Mouse (Mus musculus) myocyte (in vitro differentiated cells): ENCODE results near the gene Spindoc. TPM values are rescaled to one million over a fixed set of nuclear protein-coding genes. Genes with fewer than 3 reads are reported as not detected.

Source experiments
- H3K27me3 ChIP-seq: one replicate; pipeline ENCODE4 v1.6.1; 2011; ENCODE audit not compliant: control insufficient read depth, insufficient read depth, insufficient read length
- H3K36me3 ChIP-seq: one replicate; pipeline ENCODE4 v1.6.1; 2011; ENCODE audit not compliant: control insufficient read depth, insufficient read depth
- H3K4me2 ChIP-seq: one replicate; pipeline ENCODE4 v1.6.1; 2011; ENCODE audit warnings: low read depth, control low read depth
- H3K4me3 ChIP-seq: one replicate; pipeline ENCODE4 v1.5.1; 2011; ENCODE audit warnings: mild to moderate bottlenecking, control low read depth, moderate library complexity
- H3K79me2 ChIP-seq: one replicate; pipeline ENCODE4 v1.6.1; 2011; ENCODE audit not compliant: control insufficient read depth, insufficient read depth
- H3ac ChIP-seq: one replicate; pipeline ENCODE4 v1.6.1; 2011; ENCODE audit not compliant: control insufficient read depth, insufficient read length
- CEBPB ChIP-seq: IDR thresholded peaks from 2 replicates; pipeline ENCODE4 v1.6.1; 2011; ENCODE audit warnings: mild to moderate bottlenecking, moderate library complexity; ENCODE audit not compliant: poor library complexity, insufficient read depth, severe bottlenecking
- E2F4 ChIP-seq: IDR thresholded peaks from one replicate; pipeline ENCODE4 v1.6.1; 2011; ENCODE audit warnings: mild to moderate bottlenecking, control low read depth, moderate library complexity; ENCODE audit not compliant: insufficient read depth
- MAX ChIP-seq: IDR thresholded peaks from one replicate; pipeline ENCODE4 v1.6.1; 2011; ENCODE audit warnings: low read depth, mild to moderate bottlenecking, control low read depth
- MYOD1 ChIP-seq, 3 experiments: IDR thresholded peaks; one replicate each; pipeline ENCODE4 v1.6.1; 2011; ENCODE audit warnings: control low read depth in 2 of 3, low read depth in 2 of 3, mild to moderate bottlenecking in 2 of 3, moderate library complexity in 1 of 3; ENCODE audit not compliant: insufficient read length in 2 of 3, control insufficient read depth in 1 of 3
- MYOG ChIP-seq, 3 experiments: IDR thresholded peaks; one replicate each; pipeline ENCODE4 v1.6.1; 2011; ENCODE audit warnings: control low read depth in 2 of 3, low read depth in 2 of 3, mild to moderate bottlenecking in 2 of 3; ENCODE audit not compliant: insufficient read length in 2 of 3, control insufficient read depth in 1 of 3, insufficient read depth in 1 of 3
- POLR2A ChIP-seq: IDR thresholded peaks from one replicate; pipeline ENCODE4 v1.6.1; 2011; ENCODE audit warnings: low read depth, mild to moderate bottlenecking, control low read depth, moderate library complexity; ENCODE audit not compliant: insufficient read length
- POLR2AphosphoS2 ChIP-seq: IDR thresholded peaks from one replicate; pipeline ENCODE4 v1.6.1; 2011; ENCODE audit warnings: low read depth, control low read depth; ENCODE audit not compliant: insufficient read length
- REST ChIP-seq: IDR thresholded peaks from one replicate; pipeline ENCODE4 v1.6.1; 2011; ENCODE audit warnings: mild to moderate bottlenecking, control low read depth, moderate library complexity; ENCODE audit not compliant: insufficient read depth, insufficient read length
- SRF ChIP-seq: IDR thresholded peaks from one replicate; pipeline ENCODE4 v1.6.1; 2011; ENCODE audit warnings: low read depth; ENCODE audit not compliant: control insufficient read depth, insufficient read length
- TCF12 ChIP-seq: IDR thresholded peaks from one replicate; pipeline ENCODE4 v1.6.1; 2011; ENCODE audit warnings: mild to moderate bottlenecking, control low read depth; ENCODE audit not compliant: poor library complexity, insufficient read depth, severe bottlenecking
- TCF3 ChIP-seq: IDR thresholded peaks from one replicate; pipeline ENCODE4 v1.6.1; 2011; ENCODE audit warnings: low read depth, control low read depth; ENCODE audit not compliant: insufficient read length
- USF1 ChIP-seq: IDR thresholded peaks from one replicate; pipeline ENCODE4 v1.6.1; 2011; ENCODE audit warnings: low read depth, mild to moderate bottlenecking, control low read depth, moderate library complexity
- polyA plus RNA-seq: library from polyadenylated mRNA; unstranded; fragments of >200 nt; fragmentation: generic; extraction: Trizol; gene quantifications from one replicate; pipeline ENCODE4 v1.2.1, GENCODE M21; 2012; ENCODE audit warnings: missing spikeins

Gene Spindoc
- polyA plus RNA-seq, 1 experiment: 20.4 TPM

DNA sequence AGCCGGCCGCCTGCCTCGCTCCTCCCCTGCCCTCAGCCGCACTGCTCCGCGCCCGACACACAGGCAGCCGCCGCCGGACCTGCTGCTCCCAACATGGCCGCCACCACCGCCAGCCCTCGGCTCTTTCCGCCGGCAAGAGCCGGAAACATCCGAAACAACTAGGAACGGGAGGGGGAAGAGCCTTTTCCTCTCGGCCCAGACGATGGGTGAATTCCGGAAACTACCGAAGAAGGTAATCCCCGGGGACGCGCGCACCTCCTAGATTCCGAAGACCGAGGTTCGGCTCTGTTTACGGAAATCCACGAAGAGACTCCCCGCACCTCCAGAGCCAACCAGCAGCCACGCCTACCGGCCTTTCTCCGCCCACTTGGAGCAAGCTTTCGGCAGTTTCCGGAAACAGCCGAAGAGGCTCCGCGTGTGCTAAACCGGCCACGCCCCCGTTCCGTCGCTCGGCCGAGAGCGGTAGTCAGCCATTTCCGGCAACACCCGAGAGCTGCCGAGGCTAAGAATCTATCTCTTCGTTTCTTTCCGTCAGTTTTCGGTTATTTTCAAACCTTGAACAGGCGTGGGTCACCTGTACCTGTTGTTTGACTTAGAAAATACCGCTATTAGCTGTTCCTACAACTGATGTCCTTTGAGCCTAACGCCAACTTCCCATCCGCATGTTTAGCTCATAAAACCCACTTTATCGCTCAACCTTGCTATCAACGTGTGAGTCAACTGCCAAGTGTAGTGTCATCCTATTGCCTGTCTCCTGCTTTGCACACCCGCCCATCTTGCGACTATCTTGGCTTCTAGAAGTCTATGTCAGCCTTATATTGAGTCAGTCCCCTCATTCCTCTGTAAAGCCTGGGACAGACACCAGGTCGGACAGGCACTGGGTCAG is 41.0 kb downstream of the Spindoc start, which contains the start of gene Mark2:
TSS of gene Mark2 (minus strand) at position 349 of the 886 bp plus-strand sequence.
- no peaks in the 10 kb centered on the region for H3K27me3 ChIP-seq
- H3K79me2 ChIP-seq: peaks cover 43% of the 10 kb centered on the region
- H3K4me3 ChIP-seq: peak within 1 kb of the TSS; percentile 81
- H3K4me2 ChIP-seq: peak within 1 kb of the TSS; percentile 96
- TF ChIP-seq POLR2A (peak; percentile 71), POLR2AphosphoS2 (peak; percentile 14), E2F4 (no peak), SRF (peak; percentile 60)
- peak within 1 kb of the TSS; percentile 72 for H3ac ChIP-seq
- H3K36me3 ChIP-seq: no peaks in the 10 kb centered on the region

DNA sequence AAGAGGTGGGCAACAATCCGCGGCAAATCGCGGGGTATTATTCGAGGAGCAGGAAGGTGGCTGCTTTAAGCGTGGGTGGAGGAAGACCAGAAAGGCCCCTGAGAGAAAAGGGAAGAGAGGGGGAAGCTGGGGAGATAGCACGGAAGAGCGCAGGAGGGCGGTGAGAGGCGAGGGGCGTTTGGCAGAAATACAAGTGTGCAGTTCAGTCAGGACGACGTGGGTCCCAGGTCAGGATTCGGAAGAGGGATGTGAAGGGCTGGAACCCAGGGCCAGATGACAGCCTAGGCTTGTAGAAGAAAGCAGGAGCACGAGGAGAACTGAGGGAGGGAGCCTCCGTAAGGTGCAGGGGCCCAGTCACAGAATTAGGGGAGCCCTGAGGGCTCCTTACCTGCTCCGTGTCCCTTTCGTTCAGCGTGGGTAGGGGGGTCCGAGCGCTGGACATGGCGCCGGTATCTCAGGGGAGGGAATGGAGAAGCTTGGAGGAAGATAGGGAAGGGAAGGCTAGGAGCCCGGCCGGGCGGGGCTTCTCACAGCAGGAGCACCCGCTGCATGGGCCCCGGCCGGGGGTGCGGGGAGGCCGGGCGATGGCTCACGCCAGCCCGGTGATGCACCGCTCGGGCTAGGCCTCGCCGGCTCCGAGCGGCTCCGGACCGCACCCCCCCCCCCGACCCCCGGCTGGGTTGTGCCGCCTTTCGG is 41.9 kb downstream of the Spindoc start:
- no peak for TF ChIP-seq TCF12
- TF ChIP-seq MAX: no peak
- no peak for TF ChIP-seq POLR2A
- TF ChIP-seq E2F4: no peak
- no peak for TF ChIP-seq SRF
- no peak for TF ChIP-seq CEBPB
- no peak for TF ChIP-seq POLR2AphosphoS2
- no peak for TF ChIP-seq USF1
- no peak for TF ChIP-seq REST
- no peak for TF ChIP-seq TCF3
- no peak for TF ChIP-seq MYOG (IDR thresholded peaks at IDR 0.05; ENCODE audit: control insufficient read depth in 1 of 3, insufficient read depth in 1 of 3, insufficient read length in 2 of 3, low read depth in 2 of 3)
- TF ChIP-seq MYOD1 (IDR thresholded peaks at IDR 0.05; ENCODE audit: control insufficient read depth in 1 of 3, insufficient read length in 2 of 3, low read depth in 2 of 3): no peak
- no peaks in the 10 kb centered on the region for H3K27me3 ChIP-seq
- peak overlapping the region; percentile 96 for H3K4me2 ChIP-seq
- peak overlapping the region; percentile 81 for H3K4me3 ChIP-seq
- H3K36me3 ChIP-seq: no peaks in the 10 kb centered on the region
- peaks cover 51% of the 10 kb centered on the region for H3K79me2 ChIP-seq
- peak overlapping the region; percentile 72 for H3ac ChIP-seq

DNA sequence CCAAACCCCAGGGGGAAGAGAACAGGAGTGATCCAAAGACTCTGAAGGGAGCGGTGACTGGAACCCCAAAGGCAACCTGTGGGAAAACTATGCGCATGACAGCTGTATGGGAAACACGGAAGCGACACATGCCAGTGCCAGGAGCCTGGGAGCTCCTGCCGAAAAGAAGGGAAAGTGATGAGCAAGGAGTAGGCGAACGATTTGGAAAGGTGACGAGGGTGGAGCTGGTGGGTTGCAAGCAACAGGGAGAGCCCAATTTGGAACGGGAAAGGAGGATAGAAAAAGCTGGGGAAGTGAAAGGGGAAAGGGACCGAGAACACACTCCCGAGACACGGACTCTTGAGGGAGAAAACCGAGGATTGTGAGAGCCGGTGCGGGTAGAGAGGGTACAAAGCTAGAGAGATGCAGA is 42.4 kb downstream of the Spindoc start:
- no peaks in the 10 kb centered on the region for H3K27me3 ChIP-seq
- H3ac ChIP-seq: peak overlapping the region; percentile 72
- H3K79me2 ChIP-seq: peaks cover 57% of the 10 kb centered on the region
- H3K4me2 ChIP-seq: peak overlapping the region; percentile 96
- TF ChIP-seq MYOG (IDR thresholded peaks at IDR 0.05; ENCODE audit: control insufficient read depth in 1 of 3, insufficient read depth in 1 of 3, insufficient read length in 2 of 3, low read depth in 2 of 3): peak in 1 of 3 experiments; percentile 38
- no peak for TF ChIP-seq REST
- no peak for TF ChIP-seq SRF
- peak in 2 of 3 experiments; percentile 2 to 21 for TF ChIP-seq MYOD1 (IDR thresholded peaks at IDR 0.05; ENCODE audit: control insufficient read depth in 1 of 3, insufficient read length in 2 of 3, low read depth in 2 of 3)
- peak overlapping the region; percentile 81 for H3K4me3 ChIP-seq
- no peaks in the 10 kb centered on the region for H3K36me3 ChIP-seq

DNA sequence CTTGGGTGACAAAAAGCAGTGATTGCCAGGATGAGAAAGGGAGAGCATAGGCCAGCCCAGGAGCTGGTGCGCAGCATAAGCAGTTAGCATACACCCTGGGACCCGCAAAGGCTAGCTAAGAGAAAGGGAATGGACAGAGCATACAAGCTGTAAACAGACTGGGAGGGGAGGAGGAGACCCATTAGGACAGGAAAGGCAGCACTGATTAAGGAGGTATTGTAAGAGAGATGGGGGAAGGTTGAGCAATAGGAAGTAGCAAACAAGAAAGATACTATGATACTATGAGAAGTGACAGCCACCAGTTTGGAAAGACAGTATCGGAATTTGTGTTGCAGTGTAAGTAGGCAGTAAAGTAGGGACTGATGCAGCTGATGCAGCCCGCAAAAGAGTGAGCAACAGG is 42.9 kb downstream of the Spindoc start:
- H3K4me3 ChIP-seq: peak overlapping the region; percentile 81
- TF ChIP-seq CEBPB (0 out of 2 replicates have a peak, but pooled peaks have one; percentile 21), MAX (no peak), E2F4 (no peak)
- H3K4me2 ChIP-seq: peak overlapping the region; percentile 96
- H3K27me3 ChIP-seq: no peaks in the 10 kb centered on the region
- H3K36me3 ChIP-seq: no peaks in the 10 kb centered on the region
- no peak overlapping the region for H3ac ChIP-seq
- peaks cover 62% of the 10 kb centered on the region for H3K79me2 ChIP-seq

DNA sequence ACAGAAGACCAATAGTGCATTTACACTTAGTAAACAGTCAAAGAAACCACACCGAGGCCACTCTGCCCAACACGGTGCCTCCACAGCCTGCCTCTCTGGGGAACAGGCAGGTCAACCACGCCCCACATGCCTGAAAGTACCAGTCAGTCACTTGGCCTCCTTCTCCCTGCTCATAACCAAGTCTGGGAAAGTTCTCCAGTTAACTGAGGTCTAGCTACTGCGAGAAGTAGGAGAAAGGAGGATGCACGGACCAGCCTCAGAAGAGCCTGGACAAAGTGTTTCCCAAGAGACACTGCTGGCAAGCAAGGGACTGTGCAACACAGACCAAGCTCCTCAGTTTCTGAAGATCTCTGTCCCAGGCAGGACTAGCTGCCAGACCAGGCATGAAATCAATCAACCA is 43.8 kb downstream of the Spindoc start:
- no peak for TF ChIP-seq TCF3
- H3ac ChIP-seq: no peak overlapping the region
- H3K4me3 ChIP-seq: peak overlapping the region; percentile 81
- H3K79me2 ChIP-seq: peaks cover 70% of the 10 kb centered on the region
- H3K36me3 ChIP-seq: no peaks in the 10 kb centered on the region
- peak overlapping the region; percentile 96 for H3K4me2 ChIP-seq
- H3K27me3 ChIP-seq: no peaks in the 10 kb centered on the region
